Mouse (Mus musculus) intestine, postnatal 0 days (tissue): ENCODE measurements at regions not wholly inside any gene's neighbourhood (a gene's known extent, or its start where the extent isn't known, plus 50 kb on each side); places are given as distances from the start of the nearest gene placed in this dataset.

Source experiments
- ATAC-seq: fragments of 200-750 bp; cut with Nextera tagmentation; 2 replicates; pipeline ENCODE4 v1.8.0; 2017; ENCODE audit warnings: mild to moderate bottlenecking, moderate TSS enrichment, moderate library complexity
- H3K27ac ChIP-seq: fragments of 300-500 bp; sonication (generic); 2 replicates; pipeline ENCODE4 v1.5.1; 2014; ENCODE audit warnings: mild to moderate bottlenecking, low read depth, low read length, moderate library complexity
- H3K27me3 ChIP-seq: fragments of 300-500 bp; sonication (generic); replicated peaks from 2 replicates; pipeline ENCODE4 v1.6.1; 2014; ENCODE audit warnings: low read length, mixed read lengths; ENCODE audit not compliant: control insufficient read depth, insufficient read depth
- H3K36me3 ChIP-seq: fragments of 300-500 bp; sonication (generic); 2 replicates; pipeline ENCODE4 v1.6.1; 2014; ENCODE audit warnings: mild to moderate bottlenecking, moderate library complexity; ENCODE audit not compliant: control insufficient read depth, insufficient read depth
- H3K4me1 ChIP-seq: fragments of 300-500 bp; sonication (generic); replicated peaks from 2 replicates; pipeline ENCODE4 v1.6.1; 2014; ENCODE audit warnings: antibody characterized with exemption, low read length, mixed read lengths; ENCODE audit not compliant: control insufficient read depth, insufficient read depth
- H3K4me2 ChIP-seq: fragments of 300-500 bp; sonication (generic); replicated peaks from 2 replicates; pipeline ENCODE4 v1.6.1; 2014; ENCODE audit warnings: low read depth, mild to moderate bottlenecking, moderate library complexity
- H3K4me3 ChIP-seq: fragments of 300-500 bp; sonication (generic); 2 replicates; pipeline ENCODE4 v1.5.1; 2014; ENCODE audit warnings: low read depth, low read length
- H3K9ac ChIP-seq: fragments of 300-500 bp; sonication (generic); 2 replicates; pipeline ENCODE4 v1.6.1; 2014; ENCODE audit warnings: mild to moderate bottlenecking, low read depth, low read length
- H3K9me3 ChIP-seq: fragments of 300-500 bp; sonication (generic); 2 replicates; pipeline ENCODE4 v1.6.1; 2016; ENCODE audit warnings: mixed run types; ENCODE audit not compliant: control insufficient read depth
- CTCF ChIP-seq: sonication (generic); IDR thresholded peaks from 2 replicates; pipeline ENCODE4 v1.5.1; 2016; ENCODE audit warnings: low read depth, mild to moderate bottlenecking, control low read depth, antibody characterized with exemption, moderate library complexity
- WGBS: fragments of 180-500 bp; shearing (Covaris S2); extraction: QIAGEN DNeasy Blood & Tissue Kit; methylation state at CpG from one replicate; pipeline ENCODE4 v1.1.7; 2014; 5-methylcytosine and 5-hydroxymethylcytosine counted together

DNA sequence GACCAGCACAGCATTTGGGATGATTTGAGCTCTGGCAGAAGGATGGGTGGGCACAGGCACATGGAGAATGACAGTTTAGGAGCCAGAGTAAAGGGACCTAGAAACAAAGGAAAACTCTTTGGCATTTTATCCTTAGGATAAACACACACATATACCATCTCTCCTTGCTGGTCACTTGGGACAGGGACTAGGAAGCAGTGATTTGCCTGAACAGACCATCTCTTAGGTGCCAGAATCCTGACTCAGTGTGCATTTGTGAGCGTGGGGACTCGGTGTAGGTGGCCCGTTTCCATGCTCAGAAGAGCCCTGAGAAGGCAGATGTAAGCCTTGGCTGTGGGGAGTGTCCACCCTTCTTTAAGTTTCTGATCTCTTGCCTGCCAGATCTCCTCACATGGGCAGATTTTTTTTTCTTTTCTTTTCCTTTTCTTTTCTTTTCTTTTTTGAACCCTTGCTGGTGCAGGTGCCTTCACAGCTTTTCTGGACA lies 179.0 kb upstream of the Tenm4 start:
- Histone ChIP-seq H3K9me3 (no peaks in the 10 kb centered on the region), H3K4me2 (no peak overlapping the region), H3K27me3 (no peaks in the 10 kb centered on the region), H3K27ac (no peak overlapping the region), H3K36me3 (no peaks in the 10 kb centered on the region), H3K4me3 (no peak overlapping the region), H3K4me1 (no peaks in the 10 kb centered on the region), H3K9ac (no peak overlapping the region)
- WGBS, result 83% methylated on average over 3 of the region's 3 CpGs
- no peak for ATAC-seq
- TF ChIP-seq CTCF, result no peak

DNA sequence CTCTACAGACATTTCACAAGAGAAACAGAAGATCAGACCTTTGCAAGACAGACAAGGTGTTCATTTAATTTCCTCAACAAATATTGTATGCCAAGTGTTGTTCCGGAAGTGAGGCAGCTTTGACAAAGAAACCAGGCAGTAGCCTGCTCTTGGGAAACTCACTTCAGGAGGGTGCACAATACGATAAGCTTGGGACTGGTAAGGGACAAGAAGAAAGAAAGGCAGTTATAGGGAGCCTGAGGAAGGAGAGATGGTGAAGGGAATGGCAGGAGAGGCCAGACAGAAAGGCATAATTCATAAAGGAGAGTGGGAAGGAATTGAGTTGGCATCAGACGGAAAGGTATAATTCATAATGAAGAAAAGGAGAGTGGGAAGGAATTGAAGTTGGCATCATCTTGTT lies 178.5 kb upstream of the Tenm4 start:
- Histone ChIP-seq H3K9me3 (no peaks in the 10 kb centered on the region), H3K4me2 (no peak overlapping the region), H3K27ac (no peak overlapping the region), H3K27me3 (no peaks in the 10 kb centered on the region), H3K9ac (no peak overlapping the region), H3K36me3 (no peaks in the 10 kb centered on the region), H3K4me1 (no peaks in the 10 kb centered on the region), H3K4me3 (no peak overlapping the region)
- 85% methylated on average over 3 of the region's 3 CpGs for WGBS
- ATAC-seq, result no peak
- no peak for TF ChIP-seq CTCF

DNA sequence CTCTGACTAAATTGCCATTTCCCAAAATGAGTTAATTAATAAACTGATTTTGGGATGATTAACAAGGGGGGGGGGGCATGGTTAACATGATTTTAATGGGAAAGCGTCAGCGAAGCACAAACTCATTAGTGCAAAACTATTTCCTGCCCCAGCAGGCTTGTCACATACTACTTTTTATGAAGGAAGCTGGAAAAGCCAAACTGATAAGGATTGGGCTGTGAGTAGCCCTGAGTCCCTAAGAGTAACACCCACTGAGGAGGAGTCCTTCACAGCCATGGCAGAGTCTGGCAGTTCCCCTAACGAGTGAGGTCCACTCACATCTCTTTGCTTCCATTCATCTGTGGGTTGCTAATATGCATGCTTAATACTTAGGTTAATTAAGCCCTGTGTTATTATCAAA lies 173.9 kb upstream of the Tenm4 start:
- Histone ChIP-seq H3K36me3 (no peaks in the 10 kb centered on the region), H3K27ac (no peak overlapping the region), H3K27me3 (no peaks in the 10 kb centered on the region), H3K4me1 (no peaks in the 10 kb centered on the region), H3K9ac (no peak overlapping the region), H3K4me2 (no peak overlapping the region), H3K9me3 (no peaks in the 10 kb centered on the region), H3K4me3 (no peak overlapping the region)
- no peak for TF ChIP-seq CTCF
- WGBS, result 78% methylated on average over 3 of the region's 3 CpGs
- ATAC-seq, result no peak

DNA sequence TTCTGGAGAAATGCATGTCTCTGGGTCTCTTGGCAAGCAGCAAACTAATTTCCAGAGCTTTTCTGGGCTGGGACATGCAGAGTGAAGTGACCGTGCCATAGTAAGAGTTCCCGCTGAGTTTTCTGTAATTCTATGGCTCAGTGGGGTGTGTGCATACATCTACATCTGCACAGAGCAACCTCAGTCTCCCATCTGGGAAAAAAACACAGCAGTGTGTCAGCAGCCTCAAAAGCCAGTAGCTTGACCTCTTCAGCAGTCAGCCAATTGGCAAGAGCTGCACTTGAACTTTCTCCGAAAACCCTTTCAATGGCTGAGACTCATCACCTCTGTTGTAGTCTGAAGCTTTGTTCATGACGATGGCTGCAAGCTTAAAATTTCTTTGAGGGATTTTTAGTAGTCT lies 171.9 kb upstream of the Tenm4 start:
- WGBS, result 80% methylated on average over 4 of the region's 4 CpGs
- H3K36me3 ChIP-seq, result no peaks in the 10 kb centered on the region
- no peak overlapping the region for H3K4me2 ChIP-seq
- H3K9ac ChIP-seq, result no peak overlapping the region
- no peak overlapping the region for H3K27ac ChIP-seq
- no peak for ATAC-seq
- H3K4me1 ChIP-seq, result no peaks in the 10 kb centered on the region
- no peaks in the 10 kb centered on the region for H3K27me3 ChIP-seq
- no peak for TF ChIP-seq CTCF
- no peaks in the 10 kb centered on the region for H3K9me3 ChIP-seq
- no peak overlapping the region for H3K4me3 ChIP-seq

DNA sequence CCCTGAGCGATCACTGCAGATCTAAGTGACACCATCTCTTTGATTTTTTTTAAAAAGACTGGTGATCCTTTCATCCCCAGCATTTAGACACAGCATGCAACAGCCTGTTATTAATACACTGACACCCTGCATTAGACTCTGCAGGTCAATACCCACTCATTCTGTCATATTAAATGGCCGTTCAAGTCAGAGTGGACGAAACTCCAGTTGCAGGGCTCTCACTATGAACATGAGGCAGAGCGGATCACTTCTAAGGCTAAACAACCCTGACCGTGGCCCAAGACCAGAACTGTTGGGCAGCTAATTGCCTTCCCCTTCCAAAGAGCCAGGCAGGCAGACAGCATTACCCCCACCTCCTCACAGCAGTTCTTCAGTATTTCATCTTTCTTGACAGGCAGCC lies 168.6 kb upstream of the Tenm4 start:
- WGBS, result 79% methylated on average over 5 of the region's 5 CpGs

DNA sequence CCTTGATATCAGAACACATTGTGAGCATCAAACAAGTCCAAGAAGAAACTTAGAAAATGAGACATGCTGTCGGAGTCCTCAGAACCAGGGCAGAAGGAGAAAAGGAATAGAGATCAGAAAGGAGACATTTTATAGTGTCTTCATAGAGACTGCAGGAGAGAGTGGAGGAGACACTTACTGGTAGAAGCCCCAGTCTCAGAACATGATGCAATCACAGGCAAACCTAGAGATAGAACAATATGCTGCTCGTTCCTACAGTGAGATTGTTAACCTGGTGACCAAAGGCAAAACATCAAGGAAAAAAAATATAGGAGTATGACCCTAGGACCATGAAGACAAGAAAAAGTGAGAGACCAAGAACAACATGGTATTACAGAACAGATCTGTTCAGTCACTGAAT lies 164.7 kb upstream of the Tenm4 start:
- Histone ChIP-seq H3K4me3 (no peak overlapping the region), H3K27me3 (no peaks in the 10 kb centered on the region), H3K27ac (no peak overlapping the region), H3K9me3 (no peaks in the 10 kb centered on the region), H3K36me3 (no peaks in the 10 kb centered on the region), H3K9ac (no peak overlapping the region), H3K4me1 (no peaks in the 10 kb centered on the region), H3K4me2 (no peak overlapping the region)
- ATAC-seq, result no peak
- 82% methylated on average over 2 of the region's 2 CpGs for WGBS
- TF ChIP-seq CTCF, result no peak

More for the DNA sequence above, 168.6 kb upstream of the Tenm4 start:
- TF ChIP-seq CTCF, result no peak
- ATAC-seq, result no peak
- H3K27ac ChIP-seq, result no peak overlapping the region
- H3K27me3 ChIP-seq, result no peaks in the 10 kb centered on the region
- H3K36me3 ChIP-seq, result no peaks in the 10 kb centered on the region
- H3K4me1 ChIP-seq, result no peaks in the 10 kb centered on the region
- H3K9me3 ChIP-seq, result no peaks in the 10 kb centered on the region
- no peak overlapping the region for H3K9ac ChIP-seq
- H3K4me3 ChIP-seq, result no peak overlapping the region
- H3K4me2 ChIP-seq, result no peak overlapping the region

DNA sequence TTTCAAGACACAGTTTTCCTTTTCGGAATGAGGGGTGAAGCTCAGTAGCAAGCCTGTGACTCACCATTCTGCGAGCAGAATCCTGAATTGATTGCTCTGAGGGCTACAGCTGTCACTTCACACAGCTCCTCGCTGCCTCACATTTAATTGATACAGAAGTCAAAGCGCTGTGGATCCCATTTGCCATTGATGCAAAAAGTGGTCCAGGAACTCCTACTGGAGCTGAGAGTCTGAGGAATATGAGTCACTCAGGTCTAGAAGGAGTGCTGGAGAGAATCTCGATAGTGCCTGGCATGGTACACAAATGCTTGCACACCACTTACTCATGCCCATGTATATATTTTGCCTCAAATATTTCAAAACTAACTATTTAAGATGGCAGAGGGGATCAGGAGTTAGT lies 158.0 kb upstream of the Tenm4 start:
- 85% methylated on average over 5 of the region's 5 CpGs for WGBS
- Histone ChIP-seq H3K9ac (no peak overlapping the region), H3K36me3 (no peaks in the 10 kb centered on the region), H3K27me3 (no peaks in the 10 kb centered on the region), H3K4me3 (no peak overlapping the region), H3K27ac (no peak overlapping the region), H3K4me2 (no peak overlapping the region), H3K4me1 (no peaks in the 10 kb centered on the region), H3K9me3 (no peaks in the 10 kb centered on the region)
- no peak for TF ChIP-seq CTCF
- ATAC-seq, result no peak
